Mouse (Mus musculus) brain, embryonic 14.5 days (tissue): Measurements from ENCODE around the gene Srrd. TPM values are rescaled to one million over a fixed set of nuclear protein-coding genes. Genes with fewer than 3 reads are reported as not detected.

Source experiments
- DNase-seq: peaks from one replicate; pipeline ENCODE4 v3.0.0-alpha.2; 2011; ENCODE audit warnings: low read depth
- CTCF ChIP-seq: fragments of 200-500 bp; IDR thresholded peaks from 2 replicates; pipeline ENCODE4 v1.5.1; 2012; ENCODE audit warnings: inconsistent platforms, mild to moderate bottlenecking, moderate library complexity, borderline replicate concordance; ENCODE audit not compliant: insufficient read depth, insufficient read length; ENCODE audit errors: extremely low read depth
- POLR2A ChIP-seq: fragments of 200-500 bp; IDR thresholded peaks from 2 replicates; pipeline ENCODE4 v1.6.1; 2012; ENCODE audit warnings: mild to moderate bottlenecking, inconsistent platforms, borderline replicate concordance; ENCODE audit not compliant: poor library complexity, insufficient read depth, insufficient read length, severe bottlenecking; ENCODE audit errors: extremely low read depth
- polyA plus RNA-seq: library from polyadenylated mRNA; depleted of rRNA; stranded (reverse); fragments of >200 nt; gene quantifications from 2 replicates; pipeline ENCODE4 v1.2.3, GENCODE M21; 2012

The Srrd gene
- polyA plus RNA-seq, 1 experiment: 69.5 TPM

- no peak for DNase-seq
- TF ChIP-seq CTCF (no peak), POLR2A (no peak)
Observed at GRCm38 (mm10) chr5:112300721-112301308, 42.0 kb downstream of the Srrd start.

- no peak for DNase-seq
- TF ChIP-seq CTCF (no peak), POLR2A (no peak)
Observed at GRCm38 (mm10) chr5:112300112-112300511, 42.7 kb downstream of the Srrd start.

GRCm38 (mm10) chr5:112299399-112299798 is 43.4 kb downstream of the Srrd start:
- DNase-seq: no peak
- TF ChIP-seq POLR2A (no peak), CTCF (no peak)

- TF ChIP-seq POLR2A (no peak), CTCF (no peak)
- DNase-seq: no peak
Observed at GRCm38 (mm10) chr5:112298226-112298988, 44.4 kb downstream of the Srrd start.

GRCm38 (mm10) chr5:112297257-112297656 is 45.6 kb downstream of the Srrd start:
- DNase-seq: no peak
- TF ChIP-seq CTCF (no peak), POLR2A (no peak)

GRCm38 (mm10) chr5:112296404-112297181 is 46.2 kb downstream of the Srrd start:
- TF ChIP-seq POLR2A (no peak), CTCF (no peak)
- DNase-seq: no peak

- TF ChIP-seq POLR2A (no peak), CTCF (no peak)
Observed at GRCm38 (mm10) chr5:112295564-112295963, 47.3 kb downstream of the Srrd start.

GRCm38 (mm10) chr5:112295162-112295561 is 47.7 kb downstream of the Srrd start:
- no peak for TF ChIP-seq POLR2A
- TF ChIP-seq CTCF: no peak
- no peak for DNase-seq

More at GRCm38 (mm10) chr5:112295564-112295963, 47.3 kb downstream of the Srrd start:
- no peak for DNase-seq

GRCm38 (mm10) chr5:112294696-112295095 is 48.1 kb downstream of the Srrd start:
- TF ChIP-seq POLR2A: no peak
- no peak for TF ChIP-seq CTCF
- DNase-seq: no peak

GRCm38 (mm10) chr5:112293800-112294199 is 49.0 kb downstream of the Srrd start:
- TF ChIP-seq CTCF: no peak
- no peak for TF ChIP-seq POLR2A
- no peak for DNase-seq

- no peak for TF ChIP-seq CTCF
- no peak for TF ChIP-seq POLR2A
- DNase-seq: no peak
Observed at GRCm38 (mm10) chr5:112292343-112292980, 50.4 kb downstream of the Srrd start.

- no peak for DNase-seq
- TF ChIP-seq CTCF: no peak
- no peak for TF ChIP-seq POLR2A
Observed at GRCm38 (mm10) chr5:112291866-112292265, 51.0 kb downstream of the Srrd start.

GRCm38 (mm10) chr5:112290536-112290880 is 52.3 kb downstream of the Srrd start:
- no peak for DNase-seq
- TF ChIP-seq CTCF (no peak), POLR2A (no peak)
